Mouse (Mus musculus) cerebellum, postnatal 36 days (tissue): ENCODE data around the gene Gadd45gip1.
A peak's percentile ranks its signal among the peaks of the same experiment; 100 is the strongest.
"Not testable (repeated sequence)": the region's sequence is repeated elsewhere in the genome, so short reads cannot be mapped to it uniquely, and the experiment has no call there.

ENCODE experiments used
- DNase-seq, 2 experiments: peaks; one replicate each; pipeline ENCODE4 v3.0.0; 2021 to 2022; ENCODE audit warnings: mixed read lengths in 2 of 2

Gene Gadd45gip1

GRCm38 (mm10) chr8:84797256-84797797 lies 34.0 kb upstream of the Gadd45gip1 start:
- DNase-seq = peak in 1 of 2 experiments; percentile 24

- peak in 1 of 2 experiments; percentile 25 for DNase-seq
Observed at GRCm38 (mm10) chr8:84797971-84798370, 33.4 kb upstream of the Gadd45gip1 start.

- DNase-seq = peak in 1 of 2 experiments; percentile 47
Observed at GRCm38 (mm10) chr8:84798446-84799135, 32.7 kb upstream of the Gadd45gip1 start.

GRCm38 (mm10) chr8:84799136-84799931 lies 32.0 kb upstream of the Gadd45gip1 start:
- DNase-seq = peak; percentile 68 to 71

- DNase-seq = peak; percentile 75 to 78
Observed at GRCm38 (mm10) chr8:84799999-84800831, 31.1 kb upstream of the Gadd45gip1 start, which contains the start of gene Nfix. Gene Nfix, minus strand, starts transcription at chr8:84800344.

- DNase-seq = no peak
Observed at GRCm38 (mm10) chr8:84806031-84806430, 25.3 kb upstream of the Gadd45gip1 start.

GRCm38 (mm10) chr8:84809109-84809940 lies 22.0 kb upstream of the Gadd45gip1 start:
- DNase-seq = no peak

GRCm38 (mm10) chr8:84809941-84810280 lies 21.4 kb upstream of the Gadd45gip1 start:
- no peak for DNase-seq

GRCm38 (mm10) chr8:84810896-84811295 lies 20.4 kb upstream of the Gadd45gip1 start:
- DNase-seq = peak; percentile 98

GRCm38 (mm10) chr8:84811303-84811702 lies 20.0 kb upstream of the Gadd45gip1 start:
- DNase-seq = no peak

- peak; percentile 89 to 90 for DNase-seq
Observed at GRCm38 (mm10) chr8:84813059-84813458, 18.3 kb upstream of the Gadd45gip1 start.

GRCm38 (mm10) chr8:84813830-84814229 lies 17.5 kb upstream of the Gadd45gip1 start:
- DNase-seq = peak in 1 of 2 experiments; percentile 25

- DNase-seq = peak in 1 of 2 experiments; percentile 28
Observed at GRCm38 (mm10) chr8:84814240-84814554, 17.1 kb upstream of the Gadd45gip1 start.

- peak; percentile 45 to 58 for DNase-seq
Observed at GRCm38 (mm10) chr8:84814555-84815441, 16.5 kb upstream of the Gadd45gip1 start.

- DNase-seq = peak; percentile 99
Observed at GRCm38 (mm10) chr8:84815547-84815946, 15.8 kb upstream of the Gadd45gip1 start.

- no peak for DNase-seq
Observed at GRCm38 (mm10) chr8:84816117-84816516, 15.2 kb upstream of the Gadd45gip1 start.

- no peak for DNase-seq
Observed at GRCm38 (mm10) chr8:84822723-84823122, 8.6 kb upstream of the Gadd45gip1 start, which contains the start of gene Dand5. Gene Dand5, minus strand, starts transcription at chr8:84822823.

GRCm38 (mm10) chr8:84823653-84824052 lies 7.7 kb upstream of the Gadd45gip1 start:
- DNase-seq = peak; percentile 74 to 79

GRCm38 (mm10) chr8:84825636-84826035 lies 5.7 kb upstream of the Gadd45gip1 start:
- DNase-seq = no peak

GRCm38 (mm10) chr8:84826518-84826917 lies 4.8 kb upstream of the Gadd45gip1 start:
- not testable (repeated sequence) for DNase-seq
